Mouse (Mus musculus) hindbrain, embryonic 13.5 days (tissue): ENCODE results near the gene Gdf1. TPM values are rescaled to one million over a fixed set of nuclear protein-coding genes. Genes with fewer than 3 reads are reported as not detected.
A peak's percentile ranks its signal among the peaks of the same experiment; 100 is the strongest.

Source experiments
- ATAC-seq: fragments of 200-750 bp; cut with Nextera tagmentation; 2 replicates; pipeline ENCODE4 v1.8.0; 2017; ENCODE audit warnings: moderate TSS enrichment; ENCODE audit not compliant: low FRiP score
- H3K27ac ChIP-seq: fragments of 300-500 bp; sonication (generic); 2 replicates; pipeline ENCODE4 v1.5.1; 2015; ENCODE audit warnings: inconsistent platforms, mild to moderate bottlenecking, moderate library complexity
- H3K27me3 ChIP-seq: fragments of 300-500 bp; sonication (generic); 2 replicates; pipeline ENCODE4 v1.6.1; 2015; ENCODE audit warnings: mild to moderate bottlenecking, inconsistent platforms
- H3K36me3 ChIP-seq: fragments of 300-500 bp; sonication (generic); 2 replicates; pipeline ENCODE4 v1.6.1; 2015; ENCODE audit warnings: mild to moderate bottlenecking, inconsistent platforms
- H3K4me1 ChIP-seq: fragments of 300-500 bp; sonication (generic); replicated peaks from 2 replicates; pipeline ENCODE4 v1.6.1; 2015; ENCODE audit warnings: inconsistent platforms
- H3K4me2 ChIP-seq: fragments of 300-500 bp; sonication (generic); 2 replicates; pipeline ENCODE4 v1.6.1; 2015; ENCODE audit warnings: inconsistent platforms, mild to moderate bottlenecking, moderate library complexity
- H3K4me3 ChIP-seq: fragments of 300-500 bp; sonication (generic); 2 replicates; pipeline ENCODE4 v1.5.1; 2015; ENCODE audit warnings: mild to moderate bottlenecking, inconsistent platforms
- H3K9ac ChIP-seq: fragments of 300-500 bp; sonication (generic); 2 replicates; pipeline ENCODE4 v1.6.1; 2015; ENCODE audit warnings: mild to moderate bottlenecking, inconsistent platforms
- H3K9me3 ChIP-seq: fragments of 300-500 bp; sonication (generic); 2 replicates; pipeline ENCODE4 v1.6.1; 2016; ENCODE audit warnings: inconsistent platforms
- WGBS: fragments of 180-500 bp; shearing (Covaris S2); methylation state at CpG from one replicate; pipeline ENCODE4 v1.1.7; 2015; 5-methylcytosine and 5-hydroxymethylcytosine counted together
- polyA plus RNA-seq: library from polyadenylated mRNA; unstranded; fragments of >200 nt; fragmentation: Nextera tagmentation; extraction: Ambion mirVana; gene quantifications from 2 replicates; pipeline ENCODE4 v1.2.1, GENCODE M21; 2015

The Gdf1 gene
- polyA plus RNA-seq, 1 experiment from 2014 or later = 2.6 TPM

GRCm38 (mm10) chr8:70374318-70374927 lies 44.8 kb downstream of the Gdf1 start:
- Histone ChIP-seq H3K27me3 (peaks cover 94% of the 10 kb centered on the region), H3K9ac (no peak overlapping the region)

GRCm38 (mm10) chr8:70375212-70375859 lies 45.7 kb downstream of the Gdf1 start:
- ATAC-seq = no peak
- H3K9ac ChIP-seq = no peak overlapping the region
- 8% methylated on average over 35 of the region's 35 CpGs for WGBS
- no peaks in the 10 kb centered on the region for H3K9me3 ChIP-seq
- H3K27ac ChIP-seq = no peak overlapping the region
- H3K4me3 ChIP-seq = peak overlapping the region; percentile 32; the same call in 1 of the 2 replicates
- H3K36me3 ChIP-seq = no peaks in the 10 kb centered on the region
- H3K4me1 ChIP-seq = peaks cover 27% of the 10 kb centered on the region
- H3K4me2 ChIP-seq = no peak overlapping the region
- H3K27me3 ChIP-seq = peaks cover 98% of the 10 kb centered on the region

More at GRCm38 (mm10) chr8:70374318-70374927, 44.8 kb downstream of the Gdf1 start:
- under 1% methylated on average over 53 of the region's 53 CpGs for WGBS
- Histone ChIP-seq H3K9me3 (no peaks in the 10 kb centered on the region), H3K27ac (no peak overlapping the region), H3K4me3 (peak overlapping the region; percentile 32), H3K4me1 (peaks cover 27% of the 10 kb centered on the region), H3K36me3 (no peaks in the 10 kb centered on the region), H3K4me2 (peak overlapping the region; percentile 48)
- ATAC-seq = peak; percentile 62

- Histone ChIP-seq H3K27me3 (peaks cover 95% of the 10 kb centered on the region), H3K9me3 (no peaks in the 10 kb centered on the region), H3K4me2 (peak overlapping the region; percentile 3; the same call in 1 of the 2 replicates), H3K9ac (0 out of 2 replicates have a peak overlapping the region, but pooled peaks have one; percentile 46), H3K4me1 (peaks cover 27% of the 10 kb centered on the region), H3K4me3 (peak overlapping the region; percentile 10; the same call in 1 of the 2 replicates), H3K27ac (no peak overlapping the region), H3K36me3 (no peaks in the 10 kb centered on the region)
- no peak for ATAC-seq
- 6% methylated on average over 37 of the region's 37 CpGs for WGBS
These were observed 46.7 kb downstream of the Gdf1 start for GRCm38 (mm10) chr8:70376275-70376741.

- 16% methylated on average over 15 of the region's 15 CpGs for WGBS
- H3K9ac ChIP-seq = no peak overlapping the region
- no peaks in the 10 kb centered on the region for H3K9me3 ChIP-seq
- peaks cover 27% of the 10 kb centered on the region for H3K4me1 ChIP-seq
- no peak for ATAC-seq
- H3K36me3 ChIP-seq = no peaks in the 10 kb centered on the region
- H3K4me3 ChIP-seq = no peak overlapping the region
- H3K4me2 ChIP-seq = no peak overlapping the region
- peaks cover 93% of the 10 kb centered on the region for H3K27me3 ChIP-seq
- H3K27ac ChIP-seq = no peak overlapping the region
These were observed 47.4 kb downstream of the Gdf1 start for GRCm38 (mm10) chr8:70377049-70377448.

- no peaks in the 10 kb centered on the region for H3K9me3 ChIP-seq
- WGBS = 87% methylated on average over 12 of the region's 12 CpGs
- no peak for ATAC-seq
These were observed 50.5 kb downstream of the Gdf1 start for GRCm38 (mm10) chr8:70380069-70380468.

More at GRCm38 (mm10) chr8:70380069-70380468, 50.5 kb downstream of the Gdf1 start:
- Histone ChIP-seq H3K27ac (no peak overlapping the region), H3K27me3 (peaks cover 63% of the 10 kb centered on the region), H3K36me3 (peaks cover 10% of the 10 kb centered on the region), H3K4me1 (peaks cover 7% of the 10 kb centered on the region), H3K4me3 (no peak overlapping the region), H3K9ac (no peak overlapping the region), H3K4me2 (no peak overlapping the region)

Other genes starting within 250 kb of the Gdf1 start
- 0.39 and 0.75 TPM in 2 replicates for gene Hapln4, start 246.4 kb upstream of the Gdf1 start, polyA plus RNA-seq
- 128 and 135 TPM in 2 replicates for gene Ncan, start 208.9 kb upstream of the Gdf1 start, polyA plus RNA-seq
- gene Nr2c2ap, start 198.5 kb upstream of the Gdf1 start, polyA plus RNA-seq = 32.6 and 36.4 TPM in 2 replicates
- 12.5 and 14.3 TPM in 2 replicates for gene Rfxank, start 190.7 kb upstream of the Gdf1 start, polyA plus RNA-seq
- gene Borcs8, start 190.3 kb upstream of the Gdf1 start, polyA plus RNA-seq = 53.6 and 58.2 TPM in 2 replicates
- gene Mef2b, start 190.1 kb upstream of the Gdf1 start, polyA plus RNA-seq = 0.40 TPM in 2 replicates
- 44.3 and 52.3 TPM in 2 replicates for gene Tmem161a, start 157.5 kb upstream of the Gdf1 start, polyA plus RNA-seq
- gene Slc25a42, start 117.5 kb upstream of the Gdf1 start, polyA plus RNA-seq = 5.3 and 5.4 TPM in 2 replicates
- gene Sugp2, start 95.6 kb upstream of the Gdf1 start, polyA plus RNA-seq = 72.1 and 81.8 TPM in 2 replicates
- 79.1 and 89.7 TPM in 2 replicates for gene Armc6, start 95.4 kb upstream of the Gdf1 start, polyA plus RNA-seq
- 47.0 TPM in 2 replicates for gene Homer3, start 47.0 kb upstream of the Gdf1 start, polyA plus RNA-seq
- 45.8 and 50.9 TPM in 2 replicates for gene Ddx49, start 27.3 kb upstream of the Gdf1 start, polyA plus RNA-seq
- 275 and 288 TPM in 2 replicates for gene Cope, start 27.3 kb upstream of the Gdf1 start, polyA plus RNA-seq
- gene Cers1, start 14.0 kb upstream of the Gdf1 start, polyA plus RNA-seq = 24.5 and 25.1 TPM in 2 replicates
- gene Upf1, start 23.5 kb downstream of the Gdf1 start, polyA plus RNA-seq = 14.4 and 15.9 TPM in 2 replicates
- gene Comp, start 43.7 kb downstream of the Gdf1 start, polyA plus RNA-seq = 0.14 and 0.96 TPM in 2 replicates
- gene Crtc1, start 109.8 kb downstream of the Gdf1 start, polyA plus RNA-seq = 35.6 and 37.6 TPM in 2 replicates
- gene Klhl26, start 147.2 kb downstream of the Gdf1 start, polyA plus RNA-seq = 24.3 and 25.8 TPM in 2 replicates
- gene Tmem59l, start 157.5 kb downstream of the Gdf1 start, polyA plus RNA-seq = 78.5 and 78.8 TPM in 2 replicates
- gene Crlf1, start 163.3 kb downstream of the Gdf1 start, polyA plus RNA-seq = 2.2 and 2.9 TPM in 2 replicates
- 147 and 148 TPM in 2 replicates for gene Rex1bd, start 176.9 kb downstream of the Gdf1 start, polyA plus RNA-seq
- gene Uba52, start 181.0 kb downstream of the Gdf1 start, polyA plus RNA-seq = 715 and 758 TPM in 2 replicates
- gene Fkbp8, start 197.9 kb downstream of the Gdf1 start, polyA plus RNA-seq = 385 and 391 TPM in 2 replicates
- gene Kxd1, start 198.1 kb downstream of the Gdf1 start, polyA plus RNA-seq = 47.7 and 50.5 TPM in 2 replicates
- gene Ell, start 209.6 kb downstream of the Gdf1 start, polyA plus RNA-seq = 16.3 and 17.2 TPM in 2 replicates